Mouse (Mus musculus) forebrain, embryonic 11.5 days (tissue): Measurements from ENCODE around the gene Arhgef28. TPM values are rescaled to one million over a fixed set of nuclear protein-coding genes. Genes with fewer than 3 reads are reported as not detected.

Source experiments
- ATAC-seq: fragments of 200-750 bp; cut with Nextera tagmentation; replicated peaks from 2 replicates; pipeline ENCODE4 v1.8.0; 2017; ENCODE audit warnings: moderate TSS enrichment; ENCODE audit not compliant: low FRiP score
- DNase-seq: peaks from one replicate; pipeline ENCODE4 v3.0.0-alpha.2; 2017; ENCODE audit warnings: low spot score
- H3K27ac ChIP-seq: fragments of 300-500 bp; sonication (generic); 2 replicates; pipeline ENCODE4 v1.5.1; 2014; ENCODE audit warnings: low read depth, low read length
- H3K27me3 ChIP-seq: fragments of 300-500 bp; sonication (generic); 2 replicates; pipeline ENCODE4 v1.6.1; 2014; ENCODE audit warnings: mild to moderate bottlenecking, low read length, mixed read lengths; ENCODE audit not compliant: control insufficient read depth, insufficient read depth
- H3K36me3 ChIP-seq: fragments of 300-500 bp; sonication (generic); 2 replicates; pipeline ENCODE4 v1.6.1; 2014; ENCODE audit warnings: mild to moderate bottlenecking, low read length, moderate library complexity, mixed read lengths; ENCODE audit not compliant: control insufficient read depth, insufficient read depth
- H3K4me1 ChIP-seq: fragments of 300-500 bp; sonication (generic); replicated peaks from 2 replicates; pipeline ENCODE4 v1.6.1; 2014; ENCODE audit warnings: low read length, mixed read lengths; ENCODE audit not compliant: control insufficient read depth, insufficient read depth
- H3K4me2 ChIP-seq: fragments of 300-500 bp; sonication (generic); 2 replicates; pipeline ENCODE4 v1.6.1; 2014; ENCODE audit warnings: low read depth, mild to moderate bottlenecking, low read length, moderate library complexity, mixed read lengths; ENCODE audit not compliant: severe bottlenecking
- H3K4me3 ChIP-seq: fragments of 300-500 bp; sonication (generic); 2 replicates; pipeline ENCODE4 v1.5.1; 2014; ENCODE audit warnings: low read depth, low read length
- H3K9ac ChIP-seq: fragments of 300-500 bp; sonication (generic); 2 replicates; pipeline ENCODE4 v1.6.1; 2014; ENCODE audit warnings: low read length
- H3K9me3 ChIP-seq: fragments of 300-500 bp; sonication (generic); 2 replicates; pipeline ENCODE4 v1.6.1; 2016; ENCODE audit warnings: low read length, mixed read lengths; ENCODE audit not compliant: control insufficient read depth
- WGBS: fragments of 180-500 bp; shearing (Covaris S2); extraction: QIAGEN DNeasy Blood & Tissue Kit; methylation state at CpG from one replicate; pipeline ENCODE4 v1.1.7; 2014; 5-methylcytosine and 5-hydroxymethylcytosine counted together
- polyA plus RNA-seq: library from polyadenylated mRNA; unstranded; fragments of >200 nt; fragmentation: Nextera tagmentation; extraction: Ambion mirVana; gene quantifications from 2 replicates; pipeline ENCODE4 v1.2.1, GENCODE M21; 2014

Arhgef28 gene
- polyA plus RNA-seq, 1 experiment from 2014 or later, result 6.3 TPM

GRCm38 (mm10) chr13:98016923-98017588 is 189.2 kb downstream of the Arhgef28 start:
- DNase-seq (peak; percentile 68), ATAC-seq (peak; percentile 56)
- H3K27ac ChIP-seq, result no peak overlapping the region
- H3K4me2 ChIP-seq, result peak overlapping the region; percentile 87
- H3K27me3 ChIP-seq, result peaks cover 6% of the 10 kb centered on the region; the same call in 1 of the 2 replicates
- peak overlapping the region; percentile 58 for H3K9ac ChIP-seq
- 22% methylated on average over 12 of the region's 12 CpGs for WGBS
- H3K9me3 ChIP-seq, result no peaks in the 10 kb centered on the region
- peak overlapping the region; percentile 38 for H3K4me3 ChIP-seq
- peaks cover 2% of the 10 kb centered on the region; the same call in 1 of the 2 replicates for H3K4me1 ChIP-seq
- no peaks in the 10 kb centered on the region for H3K36me3 ChIP-seq

DNA sequence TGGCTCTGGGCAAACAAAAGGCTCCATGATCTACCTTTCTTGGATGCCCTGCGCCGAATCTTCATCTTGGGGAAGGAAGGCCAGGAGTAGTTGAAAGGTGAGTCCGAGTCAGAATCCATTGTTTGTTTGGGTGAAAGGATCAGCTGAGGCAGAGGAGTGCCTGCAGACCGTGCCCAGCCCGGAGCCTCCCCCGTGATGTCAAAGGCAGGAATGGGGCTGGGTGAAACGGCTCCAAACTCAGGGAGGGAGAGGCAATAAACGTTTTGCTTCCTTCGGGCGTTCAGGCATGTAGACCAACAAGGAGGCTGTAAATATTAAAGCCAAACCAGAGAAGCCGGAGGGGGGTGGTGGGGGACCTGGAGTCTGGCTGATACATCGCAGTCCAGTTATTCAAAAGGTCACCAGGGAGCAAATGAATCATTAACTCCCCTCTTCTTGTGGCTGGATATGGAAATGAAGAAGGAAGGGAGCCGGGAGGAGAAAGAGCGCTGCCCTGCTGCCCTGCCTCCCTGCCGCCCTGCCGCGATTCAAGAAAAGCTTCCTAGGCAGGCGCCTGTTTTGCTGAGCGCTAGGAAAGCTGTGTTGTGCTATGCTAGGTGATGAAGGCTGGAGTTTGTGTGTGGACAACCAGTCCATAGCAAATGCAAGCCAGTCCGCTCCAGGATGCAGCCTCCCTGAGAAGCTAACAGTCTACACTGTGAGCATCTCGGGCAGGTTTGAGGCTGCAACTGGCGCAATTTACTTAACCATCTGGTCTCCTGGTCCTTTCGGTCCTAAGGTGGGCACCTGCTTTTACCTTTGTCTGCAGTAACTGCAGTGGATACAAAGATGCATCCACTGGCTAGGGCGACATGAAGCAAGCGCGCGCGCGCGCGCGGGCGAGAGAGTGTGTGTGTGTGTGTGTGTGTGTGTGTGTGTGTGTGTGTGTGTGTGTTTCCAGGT is 190.0 kb downstream of the Arhgef28 start:
- WGBS, result 10% methylated on average over 33 of the region's 33 CpGs
- Histone ChIP-seq H3K9me3 (no peaks in the 10 kb centered on the region), H3K27me3 (peaks cover 6% of the 10 kb centered on the region; the same call in 1 of the 2 replicates), H3K36me3 (no peaks in the 10 kb centered on the region), H3K27ac (no peak overlapping the region), H3K9ac (peak overlapping the region; percentile 58), H3K4me2 (peak overlapping the region; percentile 87), H3K4me1 (peaks cover 2% of the 10 kb centered on the region; the same call in 1 of the 2 replicates), H3K4me3 (peak overlapping the region; percentile 38)
- ATAC-seq (peak; percentile 18), DNase-seq (peak; percentile 65)

DNA sequence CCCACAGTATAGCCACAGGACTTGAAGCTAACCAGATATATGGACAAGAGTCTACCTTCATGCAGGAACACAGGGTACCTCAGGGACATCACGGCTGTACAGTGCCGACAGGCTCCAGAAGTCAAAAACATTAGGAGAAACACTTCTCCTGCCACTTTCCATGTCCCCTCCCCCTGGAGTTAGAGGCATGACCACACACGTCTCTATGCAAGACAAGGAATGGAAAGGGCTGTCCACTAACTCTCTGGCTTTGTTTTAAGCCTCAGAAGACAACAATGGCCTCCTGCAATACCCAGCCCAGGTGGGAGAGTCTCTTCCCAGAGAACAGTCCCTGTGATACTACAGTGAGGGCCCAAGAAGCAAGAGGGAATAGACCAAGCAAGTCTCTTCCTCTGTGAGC is 191.3 kb downstream of the Arhgef28 start:
- Histone ChIP-seq H3K4me2 (no peak overlapping the region), H3K27ac (no peak overlapping the region), H3K36me3 (no peaks in the 10 kb centered on the region), H3K4me1 (peaks cover 2% of the 10 kb centered on the region; the same call in 1 of the 2 replicates), H3K4me3 (no peak overlapping the region), H3K9ac (no peak overlapping the region), H3K9me3 (no peaks in the 10 kb centered on the region), H3K27me3 (peaks cover 6% of the 10 kb centered on the region; the same call in 1 of the 2 replicates)
- no peak for DNase-seq
- 63% methylated on average over 3 of the region's 3 CpGs for WGBS
- no peak for ATAC-seq

DNA sequence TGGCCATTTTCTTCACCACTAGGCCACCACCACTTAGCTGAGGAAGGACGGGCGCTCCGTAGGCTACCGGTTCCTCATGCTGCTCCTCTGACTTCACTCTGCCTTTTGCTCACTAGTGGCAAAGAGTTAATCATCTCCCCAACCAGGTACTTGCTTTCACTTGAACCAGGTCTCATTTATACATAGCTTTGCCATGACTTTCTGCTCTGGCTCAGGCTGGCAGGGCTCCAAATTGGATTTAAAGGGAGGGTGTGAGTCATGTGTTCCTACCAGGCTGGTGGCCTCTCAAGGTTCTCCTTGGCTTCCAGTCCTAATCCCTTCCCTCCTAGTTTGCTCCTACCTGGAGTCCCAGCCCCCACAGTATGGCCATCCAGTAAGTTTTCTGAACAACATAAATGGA is 192.5 kb downstream of the Arhgef28 start:
- no peak overlapping the region for H3K9ac ChIP-seq
- no peak overlapping the region for H3K4me3 ChIP-seq
- H3K27ac ChIP-seq, result no peak overlapping the region
- 96% methylated on average over 4 of the region's 4 CpGs for WGBS
- no peaks in the 10 kb centered on the region for H3K9me3 ChIP-seq
- H3K27me3 ChIP-seq, result peaks cover 6% of the 10 kb centered on the region; the same call in 1 of the 2 replicates
- H3K36me3 ChIP-seq, result no peaks in the 10 kb centered on the region
- no peak overlapping the region for H3K4me2 ChIP-seq
- ATAC-seq (no peak), DNase-seq (no peak)
- H3K4me1 ChIP-seq, result peaks cover 2% of the 10 kb centered on the region; the same call in 1 of the 2 replicates

- ATAC-seq (no peak), DNase-seq (no peak)
- Histone ChIP-seq H3K9me3 (no peaks in the 10 kb centered on the region), H3K36me3 (no peaks in the 10 kb centered on the region), H3K4me3 (no peak overlapping the region), H3K27me3 (peaks cover 4% of the 10 kb centered on the region; the same call in 1 of the 2 replicates), H3K27ac (no peak overlapping the region), H3K4me1 (peaks cover under 1% of the 10 kb centered on the region; the same call in 1 of the 2 replicates), H3K4me2 (no peak overlapping the region), H3K9ac (no peak overlapping the region)
- WGBS, result 82% methylated on average over 6 of the region's 6 CpGs
These were observed 194.3 kb downstream of the Arhgef28 start for GRCm38 (mm10) chr13:98011931-98012341.

- DNase-seq, result no peak
- Histone ChIP-seq H3K4me2 (no peak overlapping the region), H3K9me3 (no peaks in the 10 kb centered on the region), H3K9ac (no peak overlapping the region), H3K4me1 (no peaks in the 10 kb centered on the region), H3K27ac (no peak overlapping the region), H3K4me3 (no peak overlapping the region), H3K36me3 (no peaks in the 10 kb centered on the region), H3K27me3 (no peaks in the 10 kb centered on the region)
- no peak for ATAC-seq
- 73% methylated on average over 4 of the region's 4 CpGs for WGBS
These were observed 197.2 kb downstream of the Arhgef28 start for GRCm38 (mm10) chr13:98009070-98009469.

DNA sequence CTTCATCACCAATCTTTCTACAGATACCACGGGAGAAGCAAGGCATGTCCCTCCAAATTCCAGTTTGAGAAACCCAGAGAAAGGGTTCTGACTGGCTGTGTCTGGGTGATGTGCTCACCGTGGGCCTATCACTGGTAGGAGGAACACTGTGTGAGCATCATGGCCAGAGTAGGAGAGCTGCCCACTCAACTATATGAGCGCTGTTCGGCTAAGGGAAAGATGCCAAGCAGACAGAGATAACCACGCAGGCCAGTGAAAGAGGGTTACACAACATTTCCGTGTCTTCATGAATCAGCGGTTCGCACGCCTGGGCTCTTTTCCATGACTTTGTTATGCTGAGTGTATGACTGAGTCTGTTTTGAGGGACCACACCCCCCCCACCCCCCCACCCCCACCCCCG is 197.7 kb downstream of the Arhgef28 start:
- no peak overlapping the region for H3K9ac ChIP-seq
- DNase-seq (no peak), ATAC-seq (no peak)
- H3K4me2 ChIP-seq, result no peak overlapping the region
- WGBS, result 93% methylated on average over 10 of the region's 10 CpGs
- no peaks in the 10 kb centered on the region for H3K36me3 ChIP-seq
- no peaks in the 10 kb centered on the region for H3K4me1 ChIP-seq
- no peaks in the 10 kb centered on the region for H3K27me3 ChIP-seq
- H3K4me3 ChIP-seq, result no peak overlapping the region
- H3K9me3 ChIP-seq, result no peaks in the 10 kb centered on the region
- H3K27ac ChIP-seq, result no peak overlapping the region

- Histone ChIP-seq H3K4me2 (no peak overlapping the region), H3K27me3 (no peaks in the 10 kb centered on the region), H3K4me3 (no peak overlapping the region), H3K27ac (no peak overlapping the region), H3K9me3 (no peaks in the 10 kb centered on the region), H3K9ac (no peak overlapping the region), H3K36me3 (no peaks in the 10 kb centered on the region), H3K4me1 (no peaks in the 10 kb centered on the region)
- 83% methylated on average over 5 of the region's 5 CpGs for WGBS
- ATAC-seq, result no peak
- no peak for DNase-seq
These were observed 200.5 kb downstream of the Arhgef28 start for GRCm38 (mm10) chr13:98005611-98006218.
